Mouse (Mus musculus): ENCODE data around the gene Nudt14. TPM values are rescaled to one million over a fixed set of nuclear protein-coding genes. Genes with fewer than 3 reads are reported as not detected.
A peak's percentile ranks its signal among the peaks of the same experiment; 100 is the strongest.

The Nudt14 gene
- total RNA-seq (2015) (12.6 and 13.4 TPM in 2 replicates), total RNA-seq (2017) (14.8 TPM in 2 replicates)

GRCm38 (mm10) chr12:112941776-112942713 is at the start of gene Nudt14:
Gene Nudt14, minus strand, starts transcription at chr12:112942124.
- ATAC-seq (replicated peaks; ENCODE audit: poor library complexity): peak; percentile 63

GRCm38 (mm10) chr12:112991444-112991843 is 49.5 kb upstream of the Nudt14 start:
- ATAC-seq (replicated peaks; ENCODE audit: poor library complexity): peak; percentile 24; the same call in 1 of the 2 replicates

DNA sequence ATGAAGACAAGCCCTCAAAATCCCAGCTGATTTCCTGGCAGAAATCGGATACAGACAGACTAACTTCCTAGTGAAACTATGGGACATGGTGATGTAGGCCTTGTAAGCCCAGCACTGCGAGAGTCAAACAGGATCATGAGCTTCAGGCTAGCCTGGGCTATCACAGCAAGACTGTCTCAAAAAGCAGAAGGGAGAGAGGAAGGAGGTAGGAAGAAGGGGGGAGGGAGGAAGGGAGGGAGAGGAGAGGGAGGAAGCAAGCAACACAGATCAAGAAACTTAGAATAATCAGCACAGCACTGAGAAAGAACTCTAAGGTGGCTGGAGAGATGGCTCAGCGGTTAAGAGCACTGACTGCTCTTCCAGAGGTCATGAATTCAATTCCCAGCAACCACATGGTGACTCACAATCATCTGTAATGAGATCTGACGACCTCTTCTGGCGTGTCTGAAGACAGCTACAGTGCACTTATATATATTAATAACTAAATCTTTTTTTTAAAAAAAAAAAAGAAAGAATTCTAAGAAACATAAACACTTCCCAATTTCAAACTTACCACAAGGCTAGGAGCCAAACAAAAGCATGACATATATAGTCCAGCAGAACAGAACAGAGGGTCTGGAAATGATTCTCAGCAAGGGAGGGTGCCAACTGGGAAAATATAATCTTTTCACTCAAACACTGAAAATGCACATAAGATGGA is 48.9 kb upstream of the Nudt14 start:
- no peak for ATAC-seq (replicated peaks; ENCODE audit: poor library complexity)

GRCm38 (mm10) chr12:112987877-112988276 is 46.0 kb upstream of the Nudt14 start:
- ATAC-seq (replicated peaks; ENCODE audit: poor library complexity): peak; percentile 63

GRCm38 (mm10) chr12:112985346-112985745 is 43.4 kb upstream of the Nudt14 start:
- ATAC-seq (replicated peaks; ENCODE audit: poor library complexity): peak; percentile 84

DNA sequence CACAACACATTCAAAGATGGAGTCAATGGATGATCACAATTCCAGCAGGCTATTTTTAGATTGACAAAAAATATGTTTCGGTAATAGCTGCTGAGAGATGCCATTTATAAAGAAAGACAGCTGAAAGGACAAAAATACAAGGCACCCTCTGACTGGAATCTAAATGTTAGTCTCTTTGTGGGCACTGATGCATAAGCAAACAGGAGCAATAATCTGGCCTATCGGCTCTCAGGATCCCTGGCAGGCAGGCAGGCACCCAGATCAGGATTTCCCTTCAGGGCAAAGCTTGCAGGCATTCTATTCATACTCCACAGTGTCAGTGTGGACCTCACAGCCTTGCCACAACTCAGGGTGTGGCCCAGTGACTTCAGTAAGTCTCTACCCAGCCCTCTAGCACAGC is 40.1 kb upstream of the Nudt14 start:
- ATAC-seq (replicated peaks; ENCODE audit: poor library complexity): no peak

DNA sequence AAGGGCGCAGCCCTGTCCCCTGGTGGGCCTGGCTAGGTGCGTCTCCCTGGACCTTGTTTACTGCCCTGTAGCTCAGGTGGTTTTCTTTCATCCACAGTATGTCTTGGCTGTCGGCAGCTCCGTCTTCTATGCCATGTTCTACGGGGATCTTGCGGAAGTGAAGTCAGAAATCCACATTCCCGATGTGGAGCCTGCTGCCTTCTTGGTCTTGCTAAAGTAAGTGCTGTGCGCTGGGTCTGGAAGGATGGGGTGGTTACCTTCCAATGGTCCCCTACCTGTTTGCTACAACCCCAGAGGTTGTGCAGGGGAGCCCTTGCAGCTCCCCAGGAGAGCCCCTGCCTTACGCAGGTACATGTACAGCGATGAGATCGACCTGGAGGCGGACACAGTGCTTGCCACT is 35.2 kb upstream of the Nudt14 start:
- ATAC-seq (replicated peaks; ENCODE audit: poor library complexity): no peak

DNA sequence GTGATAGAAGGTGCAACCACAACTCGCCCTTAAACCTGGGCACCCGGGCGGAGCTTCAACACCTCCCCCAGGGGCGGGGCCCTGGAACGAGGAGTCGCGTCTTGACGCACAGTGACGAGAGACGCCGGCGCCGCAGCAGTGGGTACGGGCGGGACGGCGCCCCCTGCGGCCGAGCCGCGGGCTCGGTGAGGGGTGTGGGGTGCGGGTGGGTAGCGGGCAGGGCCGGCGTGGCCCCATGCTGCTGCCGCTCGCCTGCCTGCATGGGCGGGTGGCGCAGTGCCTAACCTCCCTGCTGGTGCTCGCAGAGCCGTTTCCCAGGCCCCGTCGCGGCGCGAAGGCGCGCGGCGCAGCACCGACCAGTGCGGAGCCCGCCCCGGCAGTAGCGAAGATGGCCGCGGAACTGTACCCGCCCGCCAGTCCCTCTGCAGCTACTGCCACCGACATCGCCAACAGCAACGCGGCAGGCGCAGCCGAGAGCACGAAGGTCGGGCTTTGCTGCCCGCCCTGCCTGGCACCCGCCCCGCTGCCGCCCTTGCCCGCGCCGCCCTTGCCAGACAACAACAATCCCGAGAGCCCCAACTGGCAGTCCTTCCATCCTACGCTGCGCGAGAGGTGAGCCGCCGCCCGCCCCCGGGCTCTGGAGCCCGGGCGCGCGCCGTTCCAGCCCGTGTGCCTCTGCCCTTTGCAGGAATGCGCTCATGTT is 34.6 kb upstream of the Nudt14 start, which contains the start of gene Btbd6:
Gene Btbd6 (plus strand): TSS at position 112 of the 703 bp plus-strand sequence.
- peak; percentile 89 for ATAC-seq (replicated peaks; ENCODE audit: poor library complexity)

DNA sequence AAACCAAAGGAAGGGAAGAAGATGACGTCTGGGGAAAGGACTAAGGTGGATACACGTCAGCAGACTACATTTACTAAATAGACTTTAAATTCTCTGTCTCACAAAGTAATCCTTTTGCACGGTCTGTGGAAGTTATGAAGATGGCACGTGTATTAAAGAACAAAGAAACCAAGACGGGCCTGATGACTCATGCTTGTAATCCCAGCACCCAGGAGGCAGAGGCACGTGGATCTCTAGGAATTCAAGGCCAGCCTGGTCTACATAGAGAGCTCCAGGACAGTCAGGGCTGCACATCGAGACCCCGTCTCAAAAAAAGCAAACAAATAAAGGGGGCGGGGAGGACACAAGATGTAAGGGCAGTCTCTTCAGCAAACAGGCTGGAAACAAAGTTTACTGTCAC is 32.8 kb upstream of the Nudt14 start:
- no peak for ATAC-seq (replicated peaks; ENCODE audit: poor library complexity)

DNA sequence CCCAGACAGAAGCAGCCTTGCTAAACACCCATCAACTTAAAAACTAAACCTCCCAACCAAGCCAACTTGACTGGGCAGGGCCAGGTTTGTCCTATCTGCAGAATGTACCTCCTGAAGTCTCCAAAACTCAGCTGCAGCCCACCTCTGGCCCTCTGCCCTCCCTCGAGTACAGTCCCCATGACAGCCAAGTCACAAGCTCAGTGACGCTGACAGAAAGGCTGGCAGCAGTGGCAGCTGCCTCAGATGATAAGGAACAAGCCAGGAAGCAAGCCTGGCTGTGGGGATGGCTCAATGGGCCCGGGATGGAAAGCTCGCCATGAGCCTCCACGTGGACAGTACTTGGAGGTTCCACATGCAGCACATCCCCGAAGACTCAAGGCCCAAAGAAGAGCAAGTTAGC is 27.7 kb upstream of the Nudt14 start:
- ATAC-seq (replicated peaks; ENCODE audit: poor library complexity): no peak

DNA sequence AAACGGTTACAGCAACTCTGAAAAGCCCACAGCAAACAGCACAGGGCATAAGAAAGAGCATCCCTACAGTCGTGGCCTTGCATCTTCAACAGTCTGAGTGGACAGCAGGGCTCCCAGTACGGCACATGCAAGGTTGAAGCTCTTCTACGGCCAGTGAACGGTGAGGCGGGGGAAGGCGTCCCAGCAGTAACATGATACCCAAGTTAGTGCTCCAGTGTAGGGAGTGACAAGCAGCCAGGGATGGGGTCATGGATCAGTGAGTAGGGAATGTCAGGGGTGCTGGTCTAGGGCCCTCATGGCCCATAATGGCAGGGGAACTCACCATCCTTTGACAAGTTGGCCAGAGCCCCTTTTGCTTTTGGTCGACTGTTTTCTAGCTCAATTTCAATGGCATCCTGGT is 27.0 kb upstream of the Nudt14 start:
- no peak for ATAC-seq (replicated peaks; ENCODE audit: poor library complexity)

DNA sequence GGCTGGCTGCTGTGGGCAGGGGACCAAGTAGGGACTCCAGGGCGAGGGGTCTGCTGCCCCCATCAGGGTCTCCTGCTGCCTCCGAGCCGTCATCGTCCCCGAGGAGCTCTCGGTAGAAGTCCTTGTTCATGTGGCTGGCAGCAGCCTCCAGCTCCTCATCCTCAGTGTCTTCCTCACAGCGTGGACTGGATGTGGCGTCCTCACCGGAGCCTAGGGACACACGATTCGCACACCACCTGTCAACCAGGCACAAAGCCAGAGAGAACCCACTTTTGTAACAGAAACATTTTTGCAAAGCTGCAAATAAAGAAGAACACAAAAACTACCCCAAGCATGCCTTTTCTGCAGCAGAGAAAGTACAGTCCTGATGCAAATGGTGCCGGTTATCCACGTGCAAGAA is 23.9 kb upstream of the Nudt14 start:
- ATAC-seq (replicated peaks; ENCODE audit: poor library complexity): no peak

GRCm38 (mm10) chr12:112961872-112962271 is 19.9 kb upstream of the Nudt14 start:
- no peak for ATAC-seq (replicated peaks; ENCODE audit: poor library complexity)

DNA sequence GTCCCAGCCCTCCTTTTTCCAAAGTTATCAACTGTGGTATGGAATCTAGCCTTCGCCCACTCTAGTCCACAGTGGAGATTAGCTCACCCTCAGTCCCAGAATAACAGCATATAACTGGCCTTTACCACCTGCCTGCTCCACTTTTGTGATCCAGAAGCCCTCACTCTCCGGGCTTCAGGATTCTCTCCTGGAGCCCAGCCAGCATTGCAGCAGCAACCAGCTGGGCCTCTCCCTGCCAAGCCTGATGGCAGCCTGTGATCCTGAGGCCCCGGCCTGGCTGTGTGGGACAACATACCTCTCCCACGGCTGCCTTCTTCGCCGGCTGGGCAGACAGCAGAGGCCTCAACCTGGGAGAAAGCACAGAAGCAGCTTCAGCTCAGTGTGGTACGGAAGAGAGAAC is 19.5 kb upstream of the Nudt14 start:
- ATAC-seq (replicated peaks; ENCODE audit: poor library complexity): no peak

DNA sequence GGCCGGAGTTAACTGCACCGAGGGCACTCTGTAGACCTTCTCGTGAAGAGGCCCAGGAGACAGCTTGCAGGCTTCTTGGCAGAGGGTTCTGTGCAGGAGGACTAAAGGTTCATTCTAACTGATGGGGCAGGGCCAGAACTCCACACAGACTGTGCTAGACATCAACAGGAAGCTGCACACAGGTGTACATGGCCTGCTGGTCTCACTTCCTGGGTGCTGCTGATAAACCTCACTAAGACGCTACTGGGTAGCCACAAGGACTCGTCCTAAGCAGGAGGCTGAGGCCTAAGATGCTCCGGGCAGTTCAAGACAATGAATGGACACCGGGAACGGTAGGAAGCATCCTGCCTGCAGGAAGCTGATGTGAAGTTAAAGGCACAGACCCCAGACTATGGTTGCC is 17.5 kb upstream of the Nudt14 start:
- no peak for ATAC-seq (replicated peaks; ENCODE audit: poor library complexity)

- peak; percentile 53 for ATAC-seq (replicated peaks; ENCODE audit: poor library complexity)
Measured at GRCm38 (mm10) chr12:112958303-112958702, 16.4 kb upstream of the Nudt14 start.

- ATAC-seq (replicated peaks; ENCODE audit: poor library complexity): peak; percentile 71
Measured at GRCm38 (mm10) chr12:112955800-112956199, 13.9 kb upstream of the Nudt14 start.

- no peak for ATAC-seq (replicated peaks; ENCODE audit: poor library complexity)
Measured at GRCm38 (mm10) chr12:112952926-112953565, 11.1 kb upstream of the Nudt14 start.

DNA sequence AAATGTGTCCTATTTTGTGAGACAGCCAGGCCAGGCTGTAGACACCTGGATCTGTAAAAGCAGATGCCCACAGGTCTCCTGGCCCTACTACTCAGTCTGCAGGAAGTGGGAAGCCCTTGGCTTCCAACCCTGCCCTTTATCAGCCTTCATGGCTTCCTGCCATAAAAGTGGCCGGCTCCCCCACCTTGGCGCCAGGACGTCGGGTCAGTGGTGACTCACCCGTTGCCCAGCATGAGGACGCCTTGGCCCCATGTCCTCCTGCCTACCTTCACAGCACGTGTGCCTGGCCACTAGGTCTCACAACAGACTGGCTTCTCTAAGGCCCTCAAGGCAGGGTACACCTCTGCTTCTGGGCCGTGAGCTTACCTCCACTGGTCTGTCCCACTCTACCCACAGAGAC is 10.5 kb upstream of the Nudt14 start:
- ATAC-seq (replicated peaks; ENCODE audit: poor library complexity): no peak

DNA sequence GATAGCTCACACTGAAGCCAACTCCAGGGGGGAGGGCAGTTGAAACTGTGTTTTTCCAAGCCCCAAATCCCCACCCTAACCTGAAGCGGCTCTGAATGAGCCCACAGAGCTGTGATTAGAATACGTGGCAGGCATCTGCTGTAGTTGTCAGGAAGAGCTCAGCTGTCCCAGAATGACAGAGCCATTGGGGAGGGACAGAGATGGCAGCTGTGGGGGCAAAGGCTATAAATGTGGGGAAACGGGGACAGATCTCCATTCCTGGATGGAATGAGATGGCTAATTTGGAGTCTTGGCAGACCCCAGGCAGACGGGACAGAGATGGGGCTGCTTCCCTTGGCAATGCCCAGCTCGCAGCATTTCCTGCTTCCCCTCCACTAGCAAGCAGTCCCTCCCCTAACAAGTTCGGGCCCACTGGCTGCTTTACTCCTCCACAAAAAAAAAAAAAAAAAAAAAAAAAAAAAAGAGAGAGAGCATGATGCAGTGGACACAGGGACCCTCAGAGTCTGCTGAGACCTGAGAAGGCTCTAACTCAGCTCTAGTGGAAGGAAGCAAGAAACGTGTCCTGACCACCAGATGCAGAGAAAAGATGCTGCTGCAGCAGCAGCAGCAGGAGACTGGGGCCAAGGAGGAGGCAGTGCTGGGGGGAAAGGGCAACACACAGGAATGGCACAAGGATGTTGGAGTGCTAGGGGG is 9.4 kb upstream of the Nudt14 start:
- ATAC-seq (replicated peaks; ENCODE audit: poor library complexity): no peak
